Mouse (Mus musculus) testis, adult 2 months (tissue): ENCODE measurements around the gene Erich2. TPM values are rescaled to one million over a fixed set of nuclear protein-coding genes. Genes with fewer than 3 reads are reported as not detected.
A peak's percentile ranks its signal among the peaks of the same experiment; 100 is the strongest.

Experiments
- H3K27ac ChIP-seq: fragments of 200-500 bp; 2 replicates; pipeline ENCODE4 v1.5.1; 2012; ENCODE audit warnings: low read depth, low read length; ENCODE audit not compliant: control insufficient read depth, insufficient read depth
- H3K27me3 ChIP-seq: fragments of 200-500 bp; 2 replicates; pipeline ENCODE4 v1.6.1; 2012; ENCODE audit warnings: mild to moderate bottlenecking, low read length, moderate library complexity; ENCODE audit not compliant: control insufficient read depth, insufficient read depth
- H3K36me3 ChIP-seq: fragments of 200-500 bp; 2 replicates; pipeline ENCODE4 v1.6.1; 2012; ENCODE audit warnings: mild to moderate bottlenecking, low read length; ENCODE audit not compliant: control insufficient read depth, insufficient read depth
- H3K4me1 ChIP-seq: fragments of 200-500 bp; 2 replicates; pipeline ENCODE4 v1.6.1; 2012; ENCODE audit warnings: low read length; ENCODE audit not compliant: control insufficient read depth, insufficient read depth
- H3K4me3 ChIP-seq: fragments of 200-500 bp; 2 replicates; pipeline ENCODE4 v1.5.1; 2012; ENCODE audit warnings: low read depth, mild to moderate bottlenecking, low read length, moderate library complexity, mixed read lengths; ENCODE audit not compliant: control insufficient read depth
- CTCF ChIP-seq: fragments of 200-500 bp; IDR thresholded peaks from 2 replicates; pipeline ENCODE4 v1.5.1; 2012; ENCODE audit warnings: low read depth, mild to moderate bottlenecking, inconsistent platforms, low read length, moderate library complexity; ENCODE audit not compliant: control insufficient read depth, insufficient read depth, insufficient replicate concordance
- POLR2A ChIP-seq: fragments of 200-500 bp; IDR thresholded peaks from 2 replicates; pipeline ENCODE4 v1.6.1; 2012; ENCODE audit warnings: low read depth, mild to moderate bottlenecking, inconsistent platforms, low read length, moderate library complexity; ENCODE audit not compliant: control insufficient read depth
- polyA plus RNA-seq: library from polyadenylated mRNA; depleted of rRNA; stranded (reverse); fragments of >200 nt; gene quantifications from 2 replicates; pipeline ENCODE4 v1.2.3, GENCODE M21; 2012

Gene Erich2
- polyA plus RNA-seq, 1 experiment: 163 TPM

DNA sequence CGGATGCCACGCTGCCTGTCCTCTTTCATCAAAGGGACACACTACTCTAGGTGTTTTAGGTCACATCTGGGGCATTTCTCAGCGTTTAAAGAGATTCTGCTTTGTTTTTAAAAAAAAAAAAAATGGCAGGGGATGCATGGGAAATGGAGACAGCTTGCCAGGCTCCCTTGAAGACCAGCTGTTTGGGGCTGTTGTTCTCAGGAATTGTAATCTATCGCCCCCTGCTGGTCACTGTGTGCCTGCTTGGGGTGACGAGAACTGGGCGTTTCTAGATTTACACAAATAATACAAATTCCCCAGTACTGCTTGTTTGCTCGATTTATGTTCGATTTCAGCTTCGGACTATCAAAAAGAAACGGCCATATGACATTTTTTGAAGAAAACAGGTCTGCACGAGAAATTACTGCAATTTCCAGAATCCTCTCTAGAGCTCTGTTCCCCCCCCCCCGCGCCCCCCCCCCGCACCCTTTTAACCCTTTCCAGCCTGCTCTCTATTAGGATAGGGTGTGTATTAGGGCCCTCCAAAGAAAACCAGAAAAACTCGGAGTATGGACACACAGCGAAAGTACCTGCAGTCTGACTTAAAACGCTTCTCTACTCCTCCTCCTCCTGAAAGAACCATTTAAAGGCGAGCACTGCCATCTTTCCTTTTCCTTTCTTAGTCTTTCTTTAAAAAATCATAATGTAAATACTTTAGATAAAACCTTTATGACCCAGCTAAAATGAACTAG is 49.7 kb downstream of the Erich2 start:
- TF ChIP-seq CTCF: peak; percentile 83; the same call in 1 of the 2 replicates
- TF ChIP-seq POLR2A: no peak
- no peaks in the 10 kb centered on the region for H3K36me3 ChIP-seq
- peaks cover 10% of the 10 kb centered on the region for H3K4me1 ChIP-seq
- H3K27me3 ChIP-seq: peaks cover 3% of the 10 kb centered on the region; the same call in 1 of the 2 replicates
- H3K4me3 ChIP-seq: no peak overlapping the region
- no peak overlapping the region for H3K27ac ChIP-seq

GRCm38 (mm10) chr2:70558843-70559451 is 50.3 kb downstream of the Erich2 start:
- H3K4me3 ChIP-seq: no peak overlapping the region
- H3K27me3 ChIP-seq: peaks cover 3% of the 10 kb centered on the region; the same call in 1 of the 2 replicates
- H3K36me3 ChIP-seq: no peaks in the 10 kb centered on the region
- H3K4me1 ChIP-seq: peaks cover 10% of the 10 kb centered on the region
- TF ChIP-seq CTCF (no peak), POLR2A (no peak)
- H3K27ac ChIP-seq: no peak overlapping the region

- Histone ChIP-seq H3K4me3 (no peak overlapping the region), H3K27ac (no peak overlapping the region), H3K4me1 (peaks cover 10% of the 10 kb centered on the region), H3K27me3 (peaks cover 3% of the 10 kb centered on the region; the same call in 1 of the 2 replicates), H3K36me3 (no peaks in the 10 kb centered on the region)
- TF ChIP-seq CTCF (no peak), POLR2A (no peak)
Observed at GRCm38 (mm10) chr2:70559520-70559919, 50.9 kb downstream of the Erich2 start.

- Histone ChIP-seq H3K27me3 (peaks cover 3% of the 10 kb centered on the region), H3K36me3 (no peaks in the 10 kb centered on the region), H3K4me1 (peaks cover 10% of the 10 kb centered on the region), H3K4me3 (peak overlapping the region; percentile 5; the same call in 1 of the 2 replicates), H3K27ac (no peak overlapping the region)
- TF ChIP-seq CTCF (peak; percentile 24; the same call in 1 of the 2 replicates), POLR2A (no peak)
Observed at GRCm38 (mm10) chr2:70561077-70561795, 52.6 kb downstream of the Erich2 start.

- TF ChIP-seq POLR2A (no peak), CTCF (no peak)
- H3K4me1 ChIP-seq: peaks cover 14% of the 10 kb centered on the region
- H3K27me3 ChIP-seq: peaks cover 3% of the 10 kb centered on the region
- no peak overlapping the region for H3K4me3 ChIP-seq
- no peak overlapping the region for H3K27ac ChIP-seq
- no peaks in the 10 kb centered on the region for H3K36me3 ChIP-seq
Observed at GRCm38 (mm10) chr2:70562011-70562491, 53.4 kb downstream of the Erich2 start.

- H3K4me1 ChIP-seq: peaks cover 17% of the 10 kb centered on the region
- H3K27me3 ChIP-seq: peaks cover 3% of the 10 kb centered on the region
- TF ChIP-seq CTCF (no peak), POLR2A (no peak)
- H3K36me3 ChIP-seq: no peaks in the 10 kb centered on the region
- H3K4me3 ChIP-seq: no peak overlapping the region
- no peak overlapping the region for H3K27ac ChIP-seq
Observed at GRCm38 (mm10) chr2:70562611-70562980, 54.0 kb downstream of the Erich2 start.
